Mouse (Mus musculus) bone marrow, adult 2 months (tissue): Measurements from ENCODE around the gene Tbc1d1.

Experiments used
- CTCF ChIP-seq: fragments of 200-500 bp; IDR thresholded peaks from 2 replicates; pipeline ENCODE4 v1.5.1; 2011; ENCODE audit warnings: low read length, control low read depth; ENCODE audit not compliant: control insufficient read depth, insufficient read depth
- POLR2A ChIP-seq: fragments of 200-500 bp; IDR thresholded peaks from 2 replicates; pipeline ENCODE4 v1.6.1; 2011; ENCODE audit warnings: low read depth, mild to moderate bottlenecking, control low read depth, low read length, borderline replicate concordance; ENCODE audit not compliant: control insufficient read depth

DNA sequence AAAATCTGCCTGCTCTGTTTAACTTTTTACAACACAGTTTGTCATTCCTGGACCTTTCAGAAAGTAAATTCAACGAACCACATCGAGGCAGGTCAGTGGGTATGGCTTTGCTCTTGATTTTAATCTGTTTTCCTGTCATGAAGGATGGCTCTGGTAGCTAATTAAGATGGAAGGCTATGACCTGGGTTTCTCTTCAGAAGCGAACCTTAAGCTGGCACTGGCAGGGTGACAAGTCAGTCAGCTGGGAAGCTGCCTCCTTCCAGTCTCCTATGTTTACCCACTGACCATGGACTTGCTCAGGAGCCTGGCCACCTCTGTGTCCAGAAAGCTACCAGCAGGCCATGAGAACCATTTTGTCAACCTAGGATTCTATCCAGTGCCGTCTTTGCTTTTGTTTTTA lies 474 bp downstream of the Tbc1d1 start:
- no peak for TF ChIP-seq POLR2A
- no peak for TF ChIP-seq CTCF
